Mouse (Mus musculus): ENCODE measurements around the gene Gm20458.

The Gm20458 gene

DNA sequence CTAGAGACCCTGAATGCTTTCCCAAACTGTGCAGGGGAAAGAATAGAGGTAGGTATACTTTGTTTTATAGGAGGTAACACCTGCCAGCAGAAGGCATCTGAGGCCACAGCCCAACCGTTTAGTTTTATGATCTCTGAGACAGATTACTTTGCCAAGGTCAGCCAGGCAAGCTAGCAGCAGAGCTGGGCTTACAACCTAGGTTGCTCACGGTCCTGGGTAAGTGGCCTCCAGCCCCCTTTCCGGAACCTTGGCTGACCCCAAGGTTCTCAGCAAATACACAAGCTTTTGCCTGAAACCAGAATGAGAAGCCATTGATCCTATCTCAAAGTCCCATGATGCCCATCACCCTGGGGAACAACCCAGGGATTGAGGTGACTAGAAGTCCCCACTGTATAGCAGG, 26.1 kb upstream of the Gm20458 start:
- DNase-seq (ENCODE audit: low read depth, low spot score) = no peak

DNA sequence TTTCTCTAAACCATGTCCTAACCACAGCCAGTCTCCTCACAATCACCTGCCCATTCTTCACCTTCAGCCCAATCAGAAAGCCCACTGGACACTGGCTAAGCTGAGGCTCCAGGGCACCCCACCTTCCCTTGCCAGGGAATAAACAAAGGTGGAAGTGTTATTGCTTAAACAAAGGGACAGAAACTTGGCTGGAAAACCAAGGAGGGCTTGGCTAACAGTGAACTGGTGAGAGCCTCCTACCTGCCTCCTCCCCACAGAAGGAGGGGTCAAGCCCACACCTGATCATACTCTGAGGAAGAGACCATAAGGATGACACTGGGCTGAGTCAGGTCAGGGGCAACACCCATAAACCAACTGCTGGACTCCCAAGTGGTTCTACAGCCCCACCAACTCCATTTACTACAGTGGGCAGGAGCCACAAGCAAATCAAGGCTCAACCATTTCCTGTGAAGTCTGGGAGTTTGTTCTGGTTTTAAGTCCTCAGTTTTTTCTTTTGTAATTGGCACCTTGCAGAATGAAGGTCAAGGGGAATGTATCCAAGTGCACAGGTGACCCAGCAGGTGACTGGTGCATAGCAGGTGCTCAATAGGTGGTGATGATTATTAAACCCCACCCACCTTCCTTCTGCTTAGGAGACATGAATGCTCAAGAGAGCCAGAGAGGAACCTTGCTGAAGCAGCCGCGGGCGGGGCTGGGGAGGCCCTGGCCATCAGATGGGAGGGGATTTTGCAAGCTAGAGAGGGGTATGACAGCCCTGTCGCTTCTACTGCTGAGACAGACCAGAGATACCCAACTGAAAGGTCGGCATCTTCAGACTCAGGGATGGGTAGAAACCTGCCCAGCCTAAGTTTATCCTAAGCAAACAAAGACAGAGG, 25.3 kb upstream of the Gm20458 start:
- DNase-seq (ENCODE audit: low read depth, low spot score) = no peak

DNA sequence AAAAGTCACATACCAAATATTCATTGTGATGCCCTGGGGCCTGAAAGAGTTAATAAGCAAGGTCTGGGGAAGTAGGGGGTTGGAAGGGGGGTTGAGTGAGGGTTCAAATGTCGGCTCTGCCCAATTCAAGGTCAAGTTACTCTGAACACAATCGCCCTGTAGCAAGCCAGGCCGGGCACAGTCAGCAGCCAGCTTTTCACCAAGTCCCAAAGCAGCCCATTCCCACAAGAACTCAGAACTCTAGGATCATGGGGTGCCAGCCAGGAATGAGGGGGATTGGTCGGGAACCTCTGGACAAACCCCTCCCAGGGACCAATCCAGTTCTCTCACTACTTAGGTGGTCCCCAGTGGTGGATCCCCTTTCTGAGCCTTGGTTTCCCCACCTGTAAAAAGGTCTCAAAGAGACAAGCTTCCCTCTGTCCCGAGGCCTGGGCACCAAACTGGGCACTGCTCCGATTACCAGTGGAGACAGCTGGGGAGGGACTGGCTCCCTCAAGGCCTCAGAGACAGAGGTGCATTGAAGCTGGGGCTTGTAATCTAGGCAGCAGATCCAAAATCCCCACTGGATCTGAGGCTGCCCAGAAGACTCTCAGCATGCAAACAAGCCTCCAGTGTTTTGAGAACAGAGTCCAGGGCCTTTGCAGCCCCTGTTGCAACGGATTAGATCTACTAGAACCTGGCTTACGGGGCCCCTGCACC, 24.4 kb upstream of the Gm20458 start:
- DNase-seq (ENCODE audit: low read depth, low spot score) = no peak

DNA sequence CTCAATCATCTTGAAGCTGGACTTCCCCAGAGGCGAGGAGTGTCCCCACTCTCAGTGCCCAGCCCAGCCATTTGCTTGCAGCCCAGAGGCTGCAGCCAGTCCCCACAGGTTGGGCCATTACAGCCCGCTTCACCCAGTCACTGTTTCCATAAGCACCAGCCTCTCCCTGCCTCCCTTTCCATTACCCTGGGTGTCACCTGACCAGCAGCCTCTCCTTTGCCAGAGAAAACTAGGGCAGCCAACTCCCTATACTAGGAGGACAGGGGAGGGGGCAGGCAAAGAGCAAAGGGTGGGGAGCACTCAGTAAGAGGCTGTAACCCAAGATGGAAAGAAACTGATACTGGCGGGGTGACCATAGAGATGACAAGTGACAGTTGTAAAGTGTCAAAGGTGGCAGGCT, 23.8 kb upstream of the Gm20458 start:
- no peak for DNase-seq (ENCODE audit: low read depth, low spot score)

DNA sequence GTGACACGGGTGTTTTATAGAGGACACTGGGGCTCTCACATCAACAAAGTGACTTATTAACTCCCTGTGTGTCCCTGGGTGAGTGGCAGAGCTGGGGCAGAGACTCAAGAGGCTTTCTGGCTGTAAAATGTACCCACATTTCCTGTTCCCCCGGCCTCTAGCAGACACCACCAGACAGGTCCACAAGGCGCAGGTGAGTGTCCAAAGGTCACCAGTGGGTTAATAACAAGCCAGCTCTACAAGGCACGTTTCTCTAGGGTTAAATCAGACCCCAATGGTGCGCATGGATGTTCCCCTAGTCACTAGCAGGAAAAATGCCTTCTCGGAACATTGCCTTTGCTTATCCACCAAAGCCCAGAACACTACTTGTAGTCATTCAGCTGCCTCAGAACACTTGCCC, 23.1 kb upstream of the Gm20458 start:
- no peak for DNase-seq (ENCODE audit: low read depth, low spot score)

DNA sequence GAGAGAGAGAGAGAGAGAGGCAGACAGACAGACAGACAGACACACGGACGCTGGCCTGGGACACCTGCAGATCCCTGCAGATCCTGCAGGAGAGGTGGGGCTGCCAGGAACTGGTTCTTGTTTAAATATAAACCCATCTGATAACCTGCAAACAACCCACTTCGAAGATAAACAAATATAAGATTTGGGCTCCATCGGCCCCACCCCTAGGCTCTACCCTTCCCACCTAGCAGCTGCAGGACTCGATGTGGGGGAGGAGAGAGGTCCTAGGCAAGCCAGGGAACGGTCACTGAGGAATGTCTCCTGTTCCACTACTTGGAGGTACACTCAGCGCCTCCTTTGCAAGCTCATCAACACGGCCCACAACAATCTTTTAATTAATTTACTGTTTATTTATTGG, 22.5 kb upstream of the Gm20458 start:
- no peak for DNase-seq (ENCODE audit: low read depth, low spot score)

DNA sequence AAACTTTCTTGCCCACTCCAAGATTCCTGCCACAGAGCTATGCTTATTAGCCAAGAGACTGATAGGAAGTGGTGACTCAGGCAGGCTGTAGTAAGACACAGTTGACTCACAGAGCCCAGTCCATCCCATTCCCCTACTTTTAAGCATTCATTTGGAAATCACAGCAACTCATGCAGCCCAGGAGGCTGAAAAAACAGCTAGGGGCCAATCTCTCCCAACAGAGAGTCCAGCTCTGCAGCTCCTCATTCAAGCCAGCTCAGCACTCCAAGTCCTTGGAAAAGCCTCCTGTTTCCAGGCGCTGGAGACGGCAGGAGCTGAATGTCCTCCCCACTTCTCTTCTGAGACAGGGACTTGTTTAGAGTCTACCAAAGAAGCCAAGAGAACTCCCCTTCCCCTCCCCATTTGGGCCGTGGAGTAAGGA, 21.8 kb upstream of the Gm20458 start:
- DNase-seq (ENCODE audit: low read depth, low spot score) = peak; percentile 94

DNA sequence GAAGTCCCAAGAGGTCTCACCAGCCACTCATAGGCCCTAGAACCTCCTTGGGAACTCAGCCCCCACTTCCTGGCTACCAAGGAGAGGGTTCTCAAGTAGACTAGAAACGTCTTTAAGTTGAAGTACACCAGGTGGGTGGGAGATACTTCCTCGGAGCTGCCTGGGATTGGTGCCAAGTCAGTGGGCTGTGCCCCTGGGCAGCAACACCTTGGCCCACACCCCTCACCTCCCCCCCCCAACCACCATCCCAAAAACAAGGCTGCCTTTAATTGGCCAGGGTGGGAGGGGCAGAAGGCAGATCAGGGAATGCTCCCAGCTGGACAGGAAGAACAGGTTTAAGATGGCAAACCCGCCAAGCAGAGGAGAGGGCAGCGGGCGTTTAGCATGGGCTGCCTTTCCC, 20.5 kb upstream of the Gm20458 start:
- no peak for DNase-seq (ENCODE audit: low read depth, low spot score)

DNA sequence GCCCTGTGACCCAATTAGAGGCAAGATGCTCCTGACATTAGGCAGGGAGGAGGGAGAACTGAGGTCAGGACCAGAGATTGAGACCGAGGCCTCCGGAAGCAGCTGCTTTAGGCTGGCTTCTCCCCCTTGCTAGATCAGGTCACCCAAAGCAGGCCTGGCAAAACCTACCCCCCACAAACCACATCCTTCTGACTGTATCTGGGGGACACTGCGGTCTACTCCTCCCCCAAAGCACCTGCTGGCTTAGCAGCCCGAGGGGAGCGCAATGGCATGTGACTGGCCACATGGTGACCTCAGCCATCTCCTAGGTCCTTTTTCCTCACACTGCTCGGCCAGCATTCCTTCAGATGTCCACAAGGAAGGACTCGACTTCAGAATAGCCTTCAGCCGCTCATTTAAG, 19.6 kb upstream of the Gm20458 start:
- no peak for DNase-seq (ENCODE audit: low read depth, low spot score)

DNA sequence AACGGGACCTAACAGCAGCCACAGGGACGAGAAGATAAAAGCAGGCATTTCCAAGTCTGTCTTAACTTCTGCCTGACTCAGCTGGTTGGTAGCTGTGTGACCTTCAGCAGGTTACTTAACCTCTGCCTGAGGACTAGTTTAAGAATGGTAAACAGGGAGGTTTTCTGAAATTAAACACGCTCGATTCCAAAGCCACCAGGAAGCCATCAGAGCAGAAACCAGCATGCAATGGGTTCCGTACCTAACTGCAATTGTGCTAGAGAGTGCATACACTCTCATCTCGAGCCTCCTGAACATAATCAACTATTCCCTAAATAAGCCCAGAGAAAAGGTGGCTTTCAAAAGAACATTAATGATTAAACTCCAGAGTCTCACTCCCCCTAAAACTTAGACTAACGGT, 19.0 kb upstream of the Gm20458 start:
- DNase-seq (ENCODE audit: low read depth, low spot score) = no peak

DNA sequence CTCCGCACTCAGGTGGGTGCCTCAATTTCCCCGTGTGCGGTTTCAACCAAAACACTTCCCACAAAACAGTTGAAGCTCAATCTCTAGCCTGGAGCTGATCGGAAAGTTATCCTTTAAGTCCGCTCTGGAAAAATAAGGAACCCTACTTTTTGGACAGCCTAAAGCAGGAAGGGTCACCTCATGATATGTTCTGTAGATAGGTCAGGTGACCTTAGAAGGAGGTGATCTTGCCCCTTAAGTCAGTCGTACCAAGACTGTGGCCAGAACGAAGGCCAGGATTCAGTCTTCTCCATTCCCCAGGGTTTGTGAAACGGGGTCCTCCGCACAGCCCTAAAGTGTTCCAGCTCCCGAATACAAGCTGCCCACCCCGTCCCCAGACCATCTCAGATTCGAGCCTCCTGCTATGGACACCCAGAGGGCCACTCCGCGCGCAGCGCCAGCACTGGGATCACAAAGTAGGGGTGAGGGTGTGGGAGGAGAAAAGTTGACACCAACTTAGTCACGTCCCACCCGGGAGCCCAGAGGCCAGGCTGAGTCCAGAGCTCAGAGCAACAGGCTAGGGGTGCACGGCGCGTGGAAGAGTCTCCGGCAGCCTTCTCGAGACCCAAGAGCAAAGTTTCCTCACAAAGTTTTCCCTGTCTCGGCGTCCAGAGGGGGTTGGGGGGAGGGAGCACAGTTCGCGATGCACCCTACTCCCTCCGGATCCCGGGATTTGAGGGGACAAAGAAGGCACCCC, 18.3 kb upstream of the Gm20458 start:
- peak; percentile 62 for DNase-seq (ENCODE audit: low read depth, low spot score)

DNA sequence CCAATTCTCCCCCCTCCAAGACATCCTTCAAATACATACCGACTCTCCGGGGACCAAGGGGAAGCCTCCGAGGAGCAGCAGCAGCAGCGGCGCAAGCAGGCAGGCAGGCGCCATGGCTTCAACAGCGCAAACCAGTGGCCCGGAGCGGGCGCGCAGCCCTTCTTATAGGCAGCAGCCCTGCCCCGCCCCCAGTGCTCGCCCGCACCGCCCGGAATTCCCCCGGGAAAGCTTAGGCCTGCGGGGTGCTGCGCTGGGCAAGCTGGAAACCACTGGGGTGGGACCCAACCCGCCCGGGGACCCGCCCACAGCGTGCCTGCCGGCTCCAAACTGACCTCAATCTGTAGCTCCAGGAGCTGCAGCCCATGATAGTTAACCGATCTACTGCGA, 17.7 kb upstream of the Gm20458 start:
- DNase-seq (ENCODE audit: low read depth, low spot score) = peak; percentile 86

DNA sequence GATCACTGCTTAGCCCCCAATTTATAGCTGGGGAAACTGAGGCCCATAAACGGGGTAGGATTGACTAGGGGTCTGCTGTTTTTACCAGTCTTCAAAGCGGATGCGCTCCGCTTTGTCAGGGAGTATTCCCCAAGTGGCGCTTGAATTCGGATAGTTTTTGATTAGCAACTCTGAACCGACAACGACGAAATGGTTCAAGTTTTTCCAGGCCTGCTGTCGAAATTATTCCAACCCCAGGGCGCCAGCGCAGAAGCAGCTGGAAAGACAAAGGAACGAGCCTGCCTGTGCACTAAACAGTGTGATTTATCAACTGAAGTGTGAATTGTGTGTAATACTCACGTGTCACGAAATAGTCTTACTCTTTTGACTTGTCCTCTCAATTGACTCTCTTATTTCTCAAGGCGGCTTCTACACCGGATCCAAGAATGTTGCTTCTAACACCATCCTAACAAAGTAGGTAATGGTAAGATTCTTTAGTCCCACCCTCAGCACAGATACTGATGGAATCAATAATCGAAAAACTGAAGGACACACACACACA, 17.2 kb upstream of the Gm20458 start, which contains the start of gene Sdc4:
Gene Sdc4 (minus strand): TSS at position 428 of the 541 bp plus-strand sequence.
- no peak for DNase-seq (ENCODE audit: low read depth, low spot score)

DNA sequence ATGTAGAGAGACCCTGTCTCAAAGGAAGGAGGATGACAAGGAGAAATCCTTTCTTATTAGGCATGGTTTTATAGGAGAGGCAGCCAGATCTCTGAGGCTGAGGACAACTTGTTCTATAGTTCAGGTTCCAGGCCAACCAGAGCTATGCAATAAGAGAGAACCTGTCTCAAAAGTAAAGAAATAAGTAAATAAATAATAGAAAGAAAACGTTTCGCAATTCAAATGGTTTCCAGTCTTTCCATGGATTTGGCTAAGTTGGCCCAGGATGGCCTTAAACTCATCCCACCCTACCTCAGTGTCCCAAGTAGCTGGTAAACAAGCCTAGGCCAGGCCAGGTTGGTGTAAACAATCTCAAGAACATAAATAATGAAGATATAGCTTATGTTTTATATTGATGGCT, 16.1 kb upstream of the Gm20458 start:
- no peak for DNase-seq (ENCODE audit: low read depth, low spot score)

DNA sequence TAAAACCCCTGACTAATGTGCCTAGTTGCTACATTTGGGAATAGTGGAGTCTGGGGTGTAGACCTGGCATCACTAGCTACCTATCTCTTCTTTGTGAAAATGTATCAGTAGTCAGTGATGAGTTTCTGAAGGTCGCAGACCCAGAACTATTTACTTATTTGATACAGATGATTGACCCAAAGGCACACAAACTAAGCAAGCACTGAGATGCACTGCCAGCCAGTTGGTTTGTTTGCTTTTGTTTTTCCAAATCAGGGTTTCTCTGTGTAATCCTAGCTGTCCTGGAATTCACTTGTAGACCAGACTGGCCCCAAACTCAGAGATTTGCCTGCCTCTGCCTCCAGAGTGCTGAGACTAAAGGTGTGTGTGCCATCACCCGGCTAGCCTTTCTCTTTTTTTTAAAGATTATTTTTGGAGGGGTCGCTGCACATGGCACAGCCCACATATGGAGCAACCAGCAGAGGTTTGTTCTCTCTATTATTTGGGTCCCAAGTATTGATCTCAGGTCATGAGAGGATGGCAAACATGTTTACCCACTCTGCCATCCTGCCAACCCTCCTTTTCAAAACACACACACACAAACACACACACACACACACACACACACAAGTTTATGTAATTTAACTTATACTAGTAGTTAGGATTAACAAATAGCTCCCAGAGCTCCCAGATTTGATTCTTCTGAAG, 15.2 kb upstream of the Gm20458 start:
- DNase-seq (ENCODE audit: low read depth, low spot score) = no peak

DNA sequence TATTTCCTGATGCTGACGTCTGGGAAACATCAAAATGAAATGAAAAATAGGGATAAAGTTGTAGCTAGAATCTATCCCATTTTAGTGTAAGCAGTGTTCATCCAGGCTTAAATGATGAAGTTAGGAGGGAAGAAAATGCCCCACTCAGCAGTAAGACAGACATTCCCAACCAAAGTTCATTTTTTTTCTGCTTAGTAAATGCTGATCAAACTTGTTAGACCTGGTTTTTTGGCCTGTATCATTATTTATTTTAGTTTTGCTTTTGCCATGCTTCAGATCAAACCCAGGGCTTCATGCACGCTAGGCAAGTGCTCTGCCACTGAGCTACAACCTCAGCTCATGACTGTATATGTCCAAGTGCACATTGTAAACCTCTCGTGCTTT, 14.7 kb upstream of the Gm20458 start:
- DNase-seq (ENCODE audit: low read depth, low spot score) = no peak

DNA sequence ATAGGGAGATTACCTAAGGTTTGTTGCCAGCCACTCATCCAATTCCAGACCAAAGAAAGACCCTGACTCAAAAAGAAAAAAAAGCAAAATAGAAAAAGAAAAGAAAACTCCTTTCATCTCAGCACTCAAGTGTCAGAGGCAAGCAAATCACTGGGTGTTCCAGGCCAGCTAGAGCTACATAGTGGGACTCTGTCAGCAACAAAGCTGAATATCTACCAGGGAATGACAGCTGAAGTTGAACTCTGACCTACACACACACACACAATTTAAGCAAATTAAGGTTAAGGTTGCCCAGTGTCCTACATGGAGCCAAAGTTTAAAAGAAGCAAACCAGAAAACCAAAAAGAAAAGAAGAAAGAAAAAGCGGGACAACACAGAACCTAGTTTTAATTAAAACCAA, 12.6 kb upstream of the Gm20458 start:
- no peak for DNase-seq (ENCODE audit: low read depth, low spot score)

DNA sequence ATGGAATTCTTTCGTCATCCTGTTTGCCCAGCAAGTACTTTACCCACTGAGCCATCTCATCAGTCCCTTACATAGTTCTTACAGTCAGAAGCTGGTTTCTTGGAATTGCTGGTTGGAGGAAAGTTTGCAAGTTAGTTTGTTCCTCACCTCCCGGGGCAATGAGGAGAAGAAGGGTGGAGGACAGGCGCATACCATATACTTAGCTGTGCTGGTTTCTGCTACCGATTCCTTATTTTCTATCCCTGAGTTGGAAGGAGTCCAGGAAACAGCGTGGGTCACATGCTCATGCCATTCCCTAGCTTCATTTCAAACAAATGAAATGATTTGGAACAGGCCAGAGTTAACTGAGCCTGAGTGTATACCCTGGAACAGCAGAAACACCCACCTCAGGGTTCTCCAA, 11.8 kb upstream of the Gm20458 start:
- no peak for DNase-seq (ENCODE audit: low read depth, low spot score)

DNA sequence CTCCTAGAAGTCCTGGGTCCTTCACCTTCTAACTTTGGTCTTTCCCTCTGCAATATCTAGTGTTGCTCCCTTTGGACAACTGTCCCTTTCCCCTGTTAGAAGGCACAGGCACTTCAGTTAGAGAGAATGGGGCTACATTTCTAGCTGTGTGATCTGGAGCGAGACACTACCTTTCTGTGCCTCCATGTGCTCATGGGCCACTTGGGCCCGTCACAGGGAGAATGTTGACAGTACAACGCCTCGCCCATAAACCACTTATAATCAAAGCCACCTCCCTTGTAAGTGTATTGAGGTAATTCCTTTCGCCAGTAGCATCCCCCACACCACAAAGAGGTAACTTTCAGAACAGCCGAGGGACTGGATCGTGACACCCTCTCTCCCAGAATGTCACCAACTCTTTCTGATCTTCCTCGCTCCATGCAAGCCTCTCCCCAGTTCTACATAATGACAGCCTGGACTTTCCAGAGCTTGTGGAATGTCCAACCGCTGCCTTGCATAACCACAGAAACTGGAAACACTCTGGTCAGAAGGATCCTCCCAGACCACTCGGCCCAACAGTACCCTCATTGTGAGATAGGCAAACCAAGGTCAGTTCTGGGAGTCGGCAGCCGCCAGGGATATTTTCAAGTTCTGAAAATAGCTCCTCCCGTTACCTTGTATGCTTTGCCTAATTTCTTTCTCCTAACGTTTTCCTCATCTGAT, 11.3 kb upstream of the Gm20458 start:
- no peak for DNase-seq (ENCODE audit: low read depth, low spot score)

DNA sequence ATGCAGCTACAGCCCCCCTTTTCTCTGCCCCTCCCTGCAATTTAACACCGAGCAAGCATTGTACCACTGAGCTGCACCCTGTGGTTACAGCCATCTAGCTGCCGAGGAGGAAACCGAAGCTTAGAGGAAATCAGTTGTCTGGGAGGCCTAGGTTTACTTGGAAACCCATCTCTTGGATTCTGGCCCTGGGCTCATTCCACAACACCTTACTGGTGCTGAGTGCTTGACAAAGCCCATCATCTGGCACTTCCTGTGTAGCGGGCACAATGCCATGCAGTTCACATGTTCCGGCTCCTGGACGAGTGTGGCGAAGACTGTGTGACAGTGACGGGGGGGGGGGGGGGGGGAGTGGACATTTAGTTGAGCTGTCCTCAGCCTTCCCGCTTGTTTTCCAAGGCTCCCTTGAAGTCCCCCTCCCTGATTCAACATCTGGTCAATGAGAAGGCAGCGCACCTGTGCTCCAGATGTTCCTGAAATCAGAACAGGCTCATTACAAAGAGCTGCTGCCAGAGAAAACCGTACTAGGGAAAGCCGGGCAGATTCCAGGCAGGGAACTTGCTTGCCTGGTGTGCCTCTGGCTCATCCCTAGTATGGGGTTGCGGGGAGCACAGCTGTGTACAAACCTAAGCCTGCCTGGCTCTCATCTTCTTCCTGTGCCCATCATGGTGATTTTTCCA, 8.6 kb upstream of the Gm20458 start:
- DNase-seq (ENCODE audit: low read depth, low spot score) = no peak
